Mouse (Mus musculus) kidney, embryonic 16.5 days (tissue): Measurements from ENCODE around the gene Mars2. TPM values are rescaled to one million over a fixed set of nuclear protein-coding genes. Genes with fewer than 3 reads are reported as not detected.

Experiments
- ATAC-seq: fragments of 200-750 bp; cut with Nextera tagmentation; 2 replicates; pipeline ENCODE4 v1.8.0; 2017; ENCODE audit warnings: moderate TSS enrichment; ENCODE audit not compliant: low FRiP score, low TSS enrichment
- H3K27ac ChIP-seq: fragments of 300-500 bp; sonication (generic); 2 replicates; pipeline ENCODE4 v1.5.1; 2014; ENCODE audit warnings: low read length
- H3K27me3 ChIP-seq: fragments of 300-500 bp; sonication (generic); 2 replicates; pipeline ENCODE4 v1.6.1; 2014; ENCODE audit warnings: low read length, control low read depth, mixed read lengths; ENCODE audit not compliant: insufficient read depth
- H3K36me3 ChIP-seq: fragments of 300-500 bp; sonication (generic); 2 replicates; pipeline ENCODE4 v1.6.1; 2014; ENCODE audit warnings: low read length, control low read depth, mixed read lengths; ENCODE audit not compliant: insufficient read depth
- H3K4me1 ChIP-seq: fragments of 300-500 bp; sonication (generic); 2 replicates; pipeline ENCODE4 v1.6.1; 2014; ENCODE audit warnings: low read length, control low read depth, mixed read lengths; ENCODE audit not compliant: insufficient read depth
- H3K4me2 ChIP-seq: fragments of 300-500 bp; sonication (generic); replicated peaks from 2 replicates; pipeline ENCODE4 v1.6.1; 2014; ENCODE audit warnings: low read depth, low read length
- H3K4me3 ChIP-seq: fragments of 300-500 bp; sonication (generic); 2 replicates; pipeline ENCODE4 v1.5.1; 2014; ENCODE audit warnings: mild to moderate bottlenecking, low read length
- H3K9ac ChIP-seq: fragments of 300-500 bp; sonication (generic); replicated peaks from 2 replicates; pipeline ENCODE4 v1.6.1; 2014; ENCODE audit warnings: low read length
- H3K9me3 ChIP-seq: fragments of 300-500 bp; sonication (generic); 2 replicates; pipeline ENCODE4 v1.6.1; 2016; ENCODE audit warnings: low read length, control low read depth
- WGBS: fragments of 180-500 bp; shearing (Covaris S2); extraction: QIAGEN DNeasy Blood & Tissue Kit; methylation state at CpG from one replicate; pipeline ENCODE4 v1.1.7; 2014; 5-methylcytosine and 5-hydroxymethylcytosine counted together
- polyA plus RNA-seq: library from polyadenylated mRNA; unstranded; fragments of >200 nt; fragmentation: Nextera tagmentation; extraction: Ambion mirVana; gene quantifications from 2 replicates; pipeline ENCODE4 v1.2.1, GENCODE M21; 2015

Mars2 gene
- polyA plus RNA-seq, 1 experiment from 2014 or later = 2.6 TPM

DNA sequence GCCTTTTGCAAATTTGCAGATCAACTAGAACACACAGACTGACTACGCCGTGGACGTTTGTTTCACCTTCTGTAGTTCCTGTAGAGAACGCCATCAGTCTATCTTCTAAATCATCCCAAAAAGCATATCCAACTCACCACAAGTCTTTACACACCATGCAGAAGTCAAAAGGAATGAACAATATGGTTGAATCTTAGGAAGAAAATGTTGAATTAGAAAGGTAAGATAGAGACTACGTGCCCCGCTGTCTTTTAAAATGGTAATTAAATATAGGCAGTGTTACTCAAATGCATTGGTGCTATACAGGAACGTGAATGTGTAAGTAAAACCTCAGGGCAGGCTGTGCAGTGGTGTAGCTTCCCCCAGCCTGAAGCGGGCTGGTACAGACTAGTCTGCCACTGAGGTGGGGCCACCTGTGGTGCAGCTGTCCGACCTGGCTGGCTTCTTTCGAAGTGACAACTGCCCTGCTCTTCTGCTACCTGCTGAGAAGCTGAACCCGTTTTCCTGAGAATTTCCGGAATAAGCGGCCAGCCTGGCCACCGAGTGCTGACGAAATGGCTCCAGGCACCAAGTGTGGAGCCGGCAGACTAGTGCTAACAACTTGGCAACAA, 2.0 kb upstream of the Mars2 start:
- Histone ChIP-seq H3K4me2 (no peak overlapping the region), H3K27me3 (no peaks in the 10 kb centered on the region), H3K4me1 (peaks cover 18% of the 10 kb centered on the region), H3K9me3 (no peaks in the 10 kb centered on the region), H3K9ac (no peak overlapping the region), H3K36me3 (no peaks in the 10 kb centered on the region), H3K4me3 (no peak overlapping the region), H3K27ac (no peak overlapping the region)
- no peak for ATAC-seq
- 58% methylated on average over 16 of the region's 16 CpGs for WGBS

DNA sequence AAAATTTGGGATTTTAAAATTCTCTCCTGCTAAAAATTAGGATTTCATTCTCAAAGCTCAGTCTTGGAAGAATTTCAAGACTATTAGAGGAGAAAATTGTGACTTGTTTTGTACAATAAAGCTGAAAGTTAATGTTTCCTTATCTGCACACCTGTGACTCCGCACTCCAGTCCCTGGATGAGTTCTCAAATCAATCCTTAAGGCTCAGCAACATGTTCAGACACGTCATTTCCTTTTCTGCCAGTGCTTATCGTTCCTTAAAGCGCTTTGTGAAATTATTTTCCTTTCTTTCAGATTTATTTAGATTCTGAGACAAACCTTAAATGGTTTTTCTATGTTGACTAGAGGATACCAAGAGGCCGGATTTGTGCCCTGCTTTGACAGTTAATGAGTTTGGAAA, 490 bp upstream of the Mars2 start:
- Histone ChIP-seq H3K36me3 (no peaks in the 10 kb centered on the region), H3K4me1 (peaks cover 25% of the 10 kb centered on the region), H3K27ac (0 out of 2 replicates have a peak overlapping the region, but pooled peaks have one; percentile 43), H3K9ac (peak overlapping the region; percentile 13), H3K9me3 (no peaks in the 10 kb centered on the region), H3K4me2 (peak overlapping the region; percentile 87), H3K27me3 (no peaks in the 10 kb centered on the region), H3K4me3 (peak overlapping the region; percentile 91)
- WGBS = 34% methylated on average over 5 of the region's 5 CpGs
- ATAC-seq = 0 out of 2 replicates have a peak, but pooled peaks have one; percentile 1

DNA sequence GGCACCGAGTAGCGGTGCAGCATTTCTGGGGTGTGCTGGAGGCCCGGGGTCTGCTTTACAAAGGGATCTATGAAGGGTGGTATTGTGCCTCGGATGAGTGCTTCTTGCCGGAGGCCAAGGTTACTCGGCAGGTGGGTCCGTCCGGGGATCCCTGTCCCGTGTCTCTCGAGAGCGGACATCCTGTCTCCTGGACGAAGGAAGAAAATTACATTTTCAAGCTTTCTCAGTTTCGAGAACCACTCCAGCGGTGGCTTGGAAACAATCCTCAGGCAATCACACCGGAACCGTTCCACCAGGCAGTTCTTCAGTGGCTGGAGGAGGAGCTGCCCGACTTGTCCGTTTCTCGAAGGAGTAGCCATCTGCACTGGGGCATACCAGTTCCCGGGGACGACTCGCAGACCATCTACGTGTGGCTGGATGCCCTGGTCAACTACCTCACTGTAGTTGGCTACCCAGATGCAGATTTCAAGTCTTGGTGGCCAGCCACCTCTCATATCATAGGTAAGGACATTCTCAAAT, 725 bp downstream of the Mars2 start:
- Histone ChIP-seq H3K27me3 (no peaks in the 10 kb centered on the region), H3K27ac (peak overlapping the region; percentile 72), H3K4me1 (peaks cover 31% of the 10 kb centered on the region), H3K9ac (peak overlapping the region; percentile 76), H3K36me3 (no peaks in the 10 kb centered on the region), H3K4me3 (peak overlapping the region; percentile 91), H3K9me3 (no peaks in the 10 kb centered on the region), H3K4me2 (peak overlapping the region; percentile 87)
- peak; percentile 62 for ATAC-seq
- 0% methylated on average over 23 of the region's 23 CpGs for WGBS

- Histone ChIP-seq H3K4me1 (peaks cover 31% of the 10 kb centered on the region), H3K27me3 (no peaks in the 10 kb centered on the region), H3K4me3 (peak overlapping the region; percentile 91), H3K9me3 (no peaks in the 10 kb centered on the region), H3K9ac (peak overlapping the region; percentile 76), H3K27ac (no peak overlapping the region), H3K4me2 (peak overlapping the region; percentile 87), H3K36me3 (no peaks in the 10 kb centered on the region)
- 33% methylated on average over 13 of the region's 13 CpGs for WGBS
- no peak for ATAC-seq
Observed at GRCm38 (mm10) chr1:55238496-55238895, 1.5 kb downstream of the Mars2 start.

- WGBS = 0% methylated on average over 1 of the region's 1 CpGs
- no peak overlapping the region for H3K9ac ChIP-seq
Observed at GRCm38 (mm10) chr1:55239237-55239636, 2.3 kb downstream of the Mars2 start.

DNA sequence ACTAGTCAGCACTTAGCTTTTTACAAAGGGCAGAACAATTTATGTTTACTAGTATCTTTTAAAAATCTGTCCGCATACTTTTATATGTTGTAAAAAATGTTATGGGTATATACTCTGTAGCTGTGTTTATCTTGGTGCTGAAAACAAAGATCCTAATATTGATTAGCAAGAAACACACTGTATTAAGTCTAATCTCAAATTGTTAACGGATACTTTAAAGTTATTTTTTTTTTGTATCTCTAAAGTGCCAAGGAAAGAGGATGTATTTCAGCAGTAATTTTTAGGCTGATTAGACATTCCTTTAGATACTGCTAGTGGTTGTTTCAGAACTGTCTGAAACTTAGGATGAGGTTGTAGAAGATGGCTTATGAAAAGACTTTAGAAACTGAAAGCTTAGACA, 9.4 kb downstream of the Mars2 start:
- Histone ChIP-seq H3K27ac (no peak overlapping the region), H3K4me3 (no peak overlapping the region), H3K27me3 (no peaks in the 10 kb centered on the region), H3K9ac (no peak overlapping the region), H3K9me3 (no peaks in the 10 kb centered on the region), H3K4me2 (no peak overlapping the region), H3K4me1 (0 out of 2 replicates have a peak, but pooled peaks cover 7% of the 10 kb centered on the region), H3K36me3 (no peaks in the 10 kb centered on the region)
- 85% methylated on average over 2 of the region's 2 CpGs for WGBS
- ATAC-seq = no peak

More at GRCm38 (mm10) chr1:55239237-55239636, 2.3 kb downstream of the Mars2 start:
- no peak for ATAC-seq
- H3K9me3 ChIP-seq = no peaks in the 10 kb centered on the region
- no peaks in the 10 kb centered on the region for H3K27me3 ChIP-seq
- H3K4me3 ChIP-seq = peak overlapping the region; percentile 91
- H3K4me1 ChIP-seq = peaks cover 31% of the 10 kb centered on the region
- no peak overlapping the region for H3K27ac ChIP-seq
- peak overlapping the region; percentile 87 for H3K4me2 ChIP-seq
- no peaks in the 10 kb centered on the region for H3K36me3 ChIP-seq

DNA sequence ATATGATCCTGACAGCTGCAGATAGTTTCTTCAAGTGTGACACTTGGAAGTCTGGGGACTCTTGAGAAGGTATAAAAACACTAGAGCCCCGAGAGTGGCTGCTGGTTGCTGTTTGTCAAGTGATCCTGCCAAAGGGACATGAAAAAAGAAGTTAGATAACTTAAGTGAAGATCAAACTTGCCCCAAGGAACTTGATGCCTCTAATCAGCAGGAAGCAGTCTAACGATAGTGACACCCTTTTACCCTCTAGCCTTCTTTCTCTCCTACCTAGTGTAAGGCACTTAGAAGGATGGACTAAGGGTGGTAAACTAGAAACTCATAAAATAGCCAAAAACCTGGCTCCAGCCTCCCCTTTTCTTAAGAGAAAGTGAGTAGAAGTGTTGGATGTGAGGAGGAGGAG, 27.4 kb downstream of the Mars2 start:
- H3K4me1 ChIP-seq = no peaks in the 10 kb centered on the region
- no peak overlapping the region for H3K4me3 ChIP-seq
- H3K4me2 ChIP-seq = no peak overlapping the region
- no peaks in the 10 kb centered on the region for H3K36me3 ChIP-seq
- H3K27me3 ChIP-seq = no peaks in the 10 kb centered on the region
- no peak overlapping the region for H3K27ac ChIP-seq
- no peaks in the 10 kb centered on the region for H3K9me3 ChIP-seq
- no peak overlapping the region for H3K9ac ChIP-seq
- ATAC-seq = no peak
- 31% methylated on average over 2 of the region's 2 CpGs for WGBS

GRCm38 (mm10) chr1:55265447-55265846, 28.5 kb downstream of the Mars2 start:
- H3K27me3 ChIP-seq = no peaks in the 10 kb centered on the region
- H3K36me3 ChIP-seq = no peaks in the 10 kb centered on the region
- no peak overlapping the region for H3K27ac ChIP-seq
- no peaks in the 10 kb centered on the region for H3K9me3 ChIP-seq
- H3K4me3 ChIP-seq = no peak overlapping the region
- ATAC-seq = no peak
- 71% methylated on average over 2 of the region's 2 CpGs for whole genome bisulfite sequencing
- H3K4me2 ChIP-seq = no peak overlapping the region
- no peak overlapping the region for H3K9ac ChIP-seq
- H3K4me1 ChIP-seq = no peaks in the 10 kb centered on the region

DNA sequence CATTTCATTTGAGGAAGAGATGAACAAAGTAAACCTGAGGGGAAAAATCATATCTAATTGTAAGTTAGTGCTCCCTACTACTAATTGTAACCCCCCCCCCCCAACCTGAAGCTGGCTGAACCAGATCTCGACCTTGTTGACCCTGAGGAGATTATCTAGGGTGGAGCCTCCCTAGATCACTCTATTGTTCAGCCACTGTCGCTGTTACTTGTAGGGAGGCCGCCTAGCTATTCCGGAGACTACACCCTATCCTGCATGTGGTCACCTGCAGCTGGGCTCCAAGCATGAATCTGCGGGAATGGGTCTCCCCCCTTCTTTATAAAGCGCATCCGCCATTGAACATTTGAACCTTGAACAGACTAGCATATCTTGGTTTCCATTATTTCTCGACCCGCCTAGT, 42.1 kb downstream of the Mars2 start:
- no peak overlapping the region for H3K9ac ChIP-seq
- no peaks in the 10 kb centered on the region for H3K27me3 ChIP-seq
- no peak overlapping the region for H3K4me2 ChIP-seq
- H3K4me3 ChIP-seq = no peak overlapping the region
- 83% methylated on average over 9 of the region's 9 CpGs for WGBS
- no peaks in the 10 kb centered on the region for H3K4me1 ChIP-seq
- H3K9me3 ChIP-seq = no peaks in the 10 kb centered on the region
- H3K36me3 ChIP-seq = no peaks in the 10 kb centered on the region
- ATAC-seq = no peak
- no peak overlapping the region for H3K27ac ChIP-seq
